Mouse (Mus musculus): ENCODE measurements around the gene Dydc1.

GRCm38 (mm10) chr14:41065168-41065567, 7.5 kb upstream of the Dydc1 start:
- TF ChIP-seq CTCF (conservative IDR thresholded peaks at IDR 0.05; ENCODE audit: low read length): no peak
- no peak for TF ChIP-seq NANOG (IDR thresholded peaks at IDR 0.05; ENCODE audit: borderline replicate concordance, low read length)
- TF ChIP-seq POU5F1 (IDR thresholded peaks at IDR 0.05; ENCODE audit: borderline replicate concordance, low read length): no peak
